Comparison of ENCODE assay signal across 15 mouse cellular contexts in the genomic region with DNA sequence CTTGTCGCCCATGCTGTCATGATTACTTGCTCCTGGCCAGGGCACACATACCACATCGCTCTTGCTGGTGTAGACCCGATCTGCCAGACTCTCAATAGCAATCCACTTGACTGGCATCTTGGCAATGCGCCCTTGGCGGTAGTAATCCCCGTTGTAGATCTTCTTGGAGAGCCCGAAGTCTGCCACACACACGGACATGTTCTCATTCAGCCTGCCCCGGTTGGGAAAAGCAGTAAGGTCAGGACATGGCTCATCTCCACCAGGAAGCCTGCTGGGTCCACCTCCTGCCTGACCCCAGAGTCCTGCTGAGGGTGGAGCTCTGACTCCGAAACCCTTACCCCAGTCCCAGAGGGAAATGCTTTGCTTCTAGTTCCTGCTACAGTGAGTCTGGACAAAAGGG. TPM values are rescaled to one million over a fixed set of nuclear protein-coding genes. Genes with fewer than 3 reads are reported as not detected.
DNase-seq lines count a peak whose midpoint lies in the region; ATAC-seq lines count a peak whose summit lies in the region.
"Had no signal": no experiment of that assay in that cellular context is flagged by ENCODE, and none has a peak within 500 bp of the region (broad histone marks: within the 10 kb centered on the region; RNA-seq: fewer than 3 reads in every experiment).

No protein-coding gene starts in this region.

- WGBS in heart, embryonic 16.5 days, result 49% methylated on average over 10 of the region's 10 CpGs

- no peak overlapping the region for H3K9ac ChIP-seq in heart, embryonic 16.5 days (ENCODE audit: low read length)
- H3K9ac ChIP-seq: liver, embryonic 13.5 days had no signal

- no peak overlapping the region for H3K4me3 ChIP-seq in heart, embryonic 16.5 days (ENCODE audit: low read length)
- H3K4me3 ChIP-seq: embryonic facial prominence, embryonic 10.5 days; liver, embryonic 13.5 days had no signal

- peak; percentile 65 for DNase-seq in adrenal gland, postnatal 14 days
- no peak for DNase-seq in adrenal gland, adult 18-20 months (ENCODE audit: low spot score in 2 of 2)
- no peak for DNase-seq in heart, postnatal 25 days (ENCODE audit: low spot score)
- DNase-seq in right cerebral cortex, postnatal 10 days (ENCODE audit: low spot score in 2 of 2), result peak; percentile 47 to 56
- DNase-seq in right cerebral cortex, postnatal 25 days, result no peak
- DNase-seq in skeletal muscle tissue, adult 2 months (ENCODE audit: low read depth, low spot score), result peak; percentile 65
- no peak for DNase-seq in yolk sac, embryonic 10.5 days (ENCODE audit: low spot score)
- DNase-seq: B cell, adult 2 months; cerebellum, adult 2 months; liver, embryonic 13.5 days; thymus, postnatal 25 days had no signal

- H3K36me3 ChIP-seq in heart, embryonic 16.5 days (ENCODE audit: control insufficient read depth, insufficient read depth), result peaks cover 5% of the 10 kb centered on the region; the same call in 1 of the 2 replicates
- H3K36me3 ChIP-seq: G1E; liver, embryonic 13.5 days had no signal

- no peaks in the 10 kb centered on the region for H3K27me3 ChIP-seq in heart, embryonic 16.5 days (ENCODE audit: control insufficient read depth, insufficient read depth, low read length)
- H3K27me3 ChIP-seq: liver, embryonic 13.5 days had no signal

- peaks cover 2% of the 10 kb centered on the region; the same call in 1 of the 2 replicates for H3K4me1 ChIP-seq in heart, embryonic 16.5 days (ENCODE audit: control insufficient read depth, insufficient read depth, low read length)

- ATAC-seq in heart, embryonic 16.5 days (replicated peaks; ENCODE audit: extremely low read depth, insufficient read depth, low FRiP score), result 0 out of 2 replicates have a peak, but pooled peaks have one; percentile 7

- no peak overlapping the region for H3K4me2 ChIP-seq in heart, embryonic 16.5 days (ENCODE audit: low read depth, low read length)
- H3K4me2 ChIP-seq: liver, embryonic 13.5 days had no signal

- no peak overlapping the region for H3K27ac ChIP-seq in heart, embryonic 16.5 days (ENCODE audit: low read length)
- H3K27ac ChIP-seq: embryonic facial prominence, embryonic 10.5 days; liver, embryonic 13.5 days had no signal

- intact Hi-C loops in heart, postnatal 25 days (cut with DNase I), result loop anchor here (2.0 kb wide), 1 partner anchor 15 kb away; no protein-coding TSS in a partner anchor

- H3K9me3 ChIP-seq in heart, embryonic 16.5 days (replicated peaks; ENCODE audit: control insufficient read depth, low read length), result no peaks in the 10 kb centered on the region
- H3K9me3 ChIP-seq: embryonic facial prominence, embryonic 10.5 days; G1E; liver, embryonic 13.5 days; megakaryocyte, embryonic 14.5 days had no signal

RNA-seq across cellular contexts. Expression of a gene that starts 6.8 kb away (rescaled TPM):
- 119 and 130 TPM in 2 replicates for total RNA-seq in adrenal gland, postnatal 14 days (2021)
- total RNA-seq in adrenal gland, adult 18-20 months (2021), result 10 to 100 TPM; 83.8 to 94.4 TPM
- 32.3 and 34.4 TPM in 2 replicates for polyA plus RNA-seq in heart, embryonic 16.5 days (2015; fragmentation: Nextera tagmentation; extraction: Ambion mirVana)
- total RNA-seq in heart, postnatal 25 days (2021), result 10 to 100 TPM; 77.8 TPM

RNA-seq across cellular contexts. Expression of a gene that starts 27.2 kb away (rescaled TPM):
- total RNA-seq in adrenal gland, postnatal 14 days (2021), result 44.8 and 57.9 TPM in 2 replicates
- total RNA-seq in adrenal gland, adult 18-20 months (2021), result 10 to 100 TPM; 41.9 to 66.9 TPM
- 44.5 and 45.1 TPM in 2 replicates for polyA plus RNA-seq in heart, embryonic 16.5 days (2015; fragmentation: Nextera tagmentation; extraction: Ambion mirVana)
- total RNA-seq in heart, postnatal 25 days (2021), result 10 to 100 TPM; 78.6 to 99.4 TPM
- polyA plus RNA-seq: G1E had no signal

RNA-seq across cellular contexts. Expression of a gene that starts 42.5 kb away (rescaled TPM):
- 43.8 and 45.0 TPM in 2 replicates for total RNA-seq in adrenal gland, postnatal 14 days (2021)
- 10 to 100 TPM; 52.1 to 53.0 TPM for total RNA-seq in adrenal gland, adult 18-20 months (2021)
- polyA plus RNA-seq in heart, embryonic 16.5 days (2015; fragmentation: Nextera tagmentation; extraction: Ambion mirVana), result 19.9 and 23.0 TPM in 2 replicates
- total RNA-seq in heart, postnatal 25 days (2021), result 10 to 100 TPM; 50.3 to 52.7 TPM

RNA-seq across cellular contexts. Expression of a gene that starts 55.4 kb away (rescaled TPM):
- 2.9 and 3.3 TPM in 2 replicates for total RNA-seq in adrenal gland, postnatal 14 days (2021)
- total RNA-seq in adrenal gland, adult 18-20 months (2021), result 1 to 10 TPM; 3.4 to 4.3 TPM
- polyA plus RNA-seq in heart, embryonic 16.5 days (2015; fragmentation: Nextera tagmentation; extraction: Ambion mirVana), result 5.4 and 5.8 TPM in 2 replicates
- total RNA-seq in heart, postnatal 25 days (2021), result 1 to 10 TPM; 5.8 to 6.3 TPM
- polyA plus RNA-seq: G1E had no signal

Comparison
In these comparisons a context has a peak if more than half of its experiments do, and no peak if none do; other contexts are left out.
1. DNase-seq: peak in adrenal gland, postnatal 14 days (single experiment), right cerebral cortex, postnatal 10 days (2 of 2) and skeletal muscle tissue, adult 2 months (single experiment); none in adrenal gland, adult 18-20 months (0 of 2), heart, postnatal 25 days (single experiment), right cerebral cortex, postnatal 25 days (single experiment) and yolk sac, embryonic 10.5 days (single experiment).